Mouse (Mus musculus) lung, postnatal 0 days (tissue): ENCODE measurements at regions not wholly inside any gene's neighbourhood (a gene's known extent, or its start where the extent isn't known, plus 50 kb on each side); places are given as distances from the start of the nearest gene placed in this dataset.

Experiments used
- CTCF ChIP-seq: IDR thresholded peaks from 2 replicates; pipeline ENCODE4 v1.5.1; 2016; ENCODE audit warnings: antibody characterized with exemption, mild to moderate bottlenecking
- EP300 ChIP-seq: IDR thresholded peaks from 2 replicates; pipeline ENCODE4 v1.6.1; 2016; ENCODE audit warnings: antibody characterized with exemption, mild to moderate bottlenecking, control low read depth

DNA sequence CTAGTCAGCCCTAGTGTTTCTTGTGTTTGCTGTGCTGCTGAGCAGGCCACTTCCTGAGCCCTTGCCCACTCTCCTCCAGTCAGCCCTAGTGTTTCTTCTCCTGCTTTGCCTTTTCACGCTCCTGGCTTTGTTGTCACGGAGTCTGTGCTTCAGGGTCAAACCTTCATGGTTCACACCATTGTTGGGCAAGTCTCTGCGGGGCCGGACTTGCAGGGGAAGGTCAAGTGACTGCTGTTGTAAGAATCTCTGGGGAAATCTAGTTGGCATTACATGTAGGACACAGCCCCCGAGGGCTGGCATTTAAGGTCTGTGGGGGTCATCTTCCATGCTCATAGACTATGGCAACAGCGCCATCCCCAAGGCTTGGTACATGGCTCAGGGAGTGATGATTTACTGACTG is 123.3 kb downstream of the Prox1 start:
- no peak for TF ChIP-seq CTCF
- TF ChIP-seq EP300, result no peak
